Mouse (Mus musculus) CD4-positive helper T cell, adult 2 months (primary cell): ENCODE measurements at regions not wholly inside any gene's neighbourhood (a gene's known extent, or its start where the extent isn't known, plus 50 kb on each side); places are given as distances from the start of the nearest gene placed in this dataset.

Experiments
- DNase-seq: peaks from one replicate; pipeline ENCODE4 v3.0.0-alpha.2; 2012; ENCODE audit warnings: low read depth, missing footprints, low spot score

DNA sequence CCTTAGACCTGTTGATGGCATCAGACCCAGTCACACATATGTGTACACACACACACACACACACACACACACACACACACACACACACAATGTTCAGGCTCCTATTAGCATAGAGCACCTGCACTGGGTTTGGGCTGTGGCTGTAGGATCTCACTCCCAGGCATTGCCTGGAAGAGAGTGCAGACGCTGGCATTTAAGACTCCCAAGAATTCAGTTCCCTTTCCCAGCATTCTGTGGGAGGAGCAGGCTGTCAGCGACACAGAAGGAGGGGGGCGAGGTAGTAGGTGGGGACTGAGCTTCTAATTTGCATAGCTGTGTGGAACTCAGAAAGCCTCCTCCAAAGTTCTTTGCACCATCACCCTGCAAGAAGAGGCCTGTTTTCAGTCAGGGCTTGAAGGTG is 374.2 kb upstream of the Fam49b start:
- DNase-seq, result no peak

GRCm38 (mm10) chr15:64434908-64435307 is 374.6 kb upstream of the Fam49b start:
- no peak for DNase-seq

GRCm38 (mm10) chr15:64445076-64445475 is 372.4 kb upstream of the Gm21798 start:
- no peak for DNase-seq

DNA sequence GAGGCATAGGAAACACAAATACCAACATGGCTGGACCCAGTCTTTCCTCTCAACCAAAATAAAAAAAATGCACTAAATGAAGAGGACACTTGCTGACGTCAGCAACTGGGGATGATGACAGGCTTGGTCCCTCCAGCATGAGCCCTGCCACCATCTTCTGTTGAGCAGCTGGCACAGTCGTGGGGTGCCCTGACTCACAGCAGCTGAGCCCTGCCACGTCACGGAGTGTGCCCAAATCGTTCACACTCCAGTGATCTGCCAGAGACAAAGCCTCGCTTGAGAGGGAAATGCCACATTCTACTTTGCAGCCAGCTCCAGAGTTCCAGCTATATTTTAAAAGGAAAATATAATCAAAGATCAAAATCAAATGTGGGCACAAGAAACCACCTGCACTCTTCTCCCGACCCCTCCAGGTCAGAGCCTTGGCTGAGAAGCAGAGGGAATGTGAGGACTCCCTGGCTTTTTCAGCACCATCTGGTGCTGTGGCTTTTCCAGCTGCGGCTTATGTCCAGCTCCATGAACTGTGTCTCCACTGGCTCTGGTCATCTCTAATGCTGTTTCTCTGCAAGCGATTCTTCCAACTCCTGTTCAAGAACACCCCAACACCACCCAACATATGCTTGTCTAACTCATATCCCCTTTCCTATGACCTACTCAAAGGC is 371.0 kb upstream of the Gm21798 start:
- DNase-seq, result no peak

DNA sequence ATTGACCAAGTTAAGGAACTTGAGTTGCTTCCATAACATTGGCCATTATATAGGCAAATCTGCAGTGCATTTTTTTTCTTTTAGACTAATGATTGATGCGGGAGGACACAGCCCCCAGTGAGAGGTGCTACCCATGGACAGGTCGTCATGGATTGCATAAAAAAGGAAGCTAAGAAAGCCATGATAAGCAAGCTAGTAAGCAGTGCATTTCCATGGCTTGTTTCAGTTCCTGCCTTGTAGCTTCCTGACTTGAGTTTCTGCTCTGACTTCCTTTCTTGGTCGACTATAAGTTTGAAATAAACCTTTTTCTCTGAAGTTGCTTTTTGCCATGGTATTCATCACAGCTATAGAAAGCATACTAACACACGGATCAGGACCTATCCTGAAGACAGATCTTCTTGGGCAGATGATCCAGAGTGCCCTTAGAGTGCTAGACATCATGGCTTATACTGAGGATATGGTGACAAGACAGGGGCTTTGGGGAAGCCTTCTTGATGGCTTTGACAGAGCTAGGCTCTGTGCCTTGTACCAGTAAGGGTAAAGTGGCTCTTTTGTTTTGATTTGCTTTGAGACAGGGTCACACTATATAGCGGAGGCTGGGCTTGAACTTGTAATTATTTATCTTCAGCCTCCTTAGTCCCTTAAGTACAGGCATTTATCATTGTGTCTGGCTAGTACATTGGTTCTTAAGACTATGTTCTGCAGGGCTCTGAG is 370.1 kb upstream of the Gm21798 start:
- no peak for DNase-seq

DNA sequence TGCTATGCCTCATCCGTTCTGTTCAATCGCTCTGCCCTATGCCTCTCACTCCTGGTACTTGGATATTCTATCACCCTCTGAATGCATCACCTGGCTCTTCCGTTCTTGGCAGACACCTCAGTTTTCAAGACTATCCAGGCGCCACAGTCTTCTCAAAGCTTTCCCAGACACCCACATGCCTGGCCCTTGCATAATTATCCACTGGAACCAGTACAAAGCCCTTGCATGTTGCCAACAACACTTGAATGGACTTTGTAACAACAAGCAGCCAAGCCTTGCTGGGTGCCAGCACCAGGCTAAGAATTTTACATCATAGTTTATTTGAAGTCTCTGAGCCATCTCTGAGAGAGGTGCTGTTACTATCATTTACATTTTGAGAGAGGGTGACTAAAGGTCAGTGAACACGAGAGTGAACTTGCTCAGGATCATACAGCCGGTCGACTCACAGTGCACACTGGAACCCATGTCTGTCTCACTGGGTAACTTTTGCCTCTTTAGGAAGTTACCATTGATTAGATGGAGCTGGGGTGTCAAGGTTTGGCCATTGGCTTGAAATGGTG is 368.8 kb upstream of the Gm21798 start:
- DNase-seq, result no peak

DNA sequence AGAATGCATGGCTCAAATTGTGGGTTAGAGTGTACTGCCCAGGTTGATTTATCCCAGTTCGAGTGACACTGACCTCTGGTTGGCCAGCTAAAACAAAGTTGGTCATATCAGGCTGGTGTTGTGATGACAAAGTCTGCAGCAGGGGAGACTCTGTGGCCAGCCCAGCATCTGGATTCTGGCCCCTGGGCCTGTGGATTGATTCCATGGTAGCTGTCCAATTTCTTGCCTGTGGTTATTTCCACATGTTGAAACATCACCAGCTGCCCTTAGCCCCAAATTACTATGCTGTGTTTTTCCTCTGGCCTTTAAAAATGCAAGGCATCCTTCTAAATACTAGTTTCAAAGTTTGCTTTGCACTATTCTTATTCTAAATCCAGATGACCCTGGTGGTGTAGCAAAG is 346.8 kb upstream of the Gm21798 start:
- DNase-seq, result no peak

DNA sequence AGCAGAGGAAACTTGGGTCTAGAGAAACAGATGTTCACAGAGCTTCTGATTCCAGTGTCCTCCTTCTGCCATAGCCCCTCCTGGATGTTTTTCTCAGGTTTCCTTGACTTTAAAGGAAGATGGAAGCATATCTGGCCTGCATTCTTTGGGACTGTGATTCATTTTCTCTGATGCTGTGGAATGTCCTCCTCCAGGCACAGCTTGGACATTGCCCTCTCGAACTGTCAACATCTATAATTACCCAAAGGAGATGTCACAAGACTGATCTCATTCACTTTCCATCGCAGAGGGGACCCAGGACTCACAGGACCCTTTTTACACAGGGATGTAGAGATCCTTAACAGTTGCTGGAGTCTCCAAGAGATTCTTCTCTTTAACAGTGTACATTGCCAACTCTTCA is 345.9 kb upstream of the Gm21798 start:
- no peak for DNase-seq

DNA sequence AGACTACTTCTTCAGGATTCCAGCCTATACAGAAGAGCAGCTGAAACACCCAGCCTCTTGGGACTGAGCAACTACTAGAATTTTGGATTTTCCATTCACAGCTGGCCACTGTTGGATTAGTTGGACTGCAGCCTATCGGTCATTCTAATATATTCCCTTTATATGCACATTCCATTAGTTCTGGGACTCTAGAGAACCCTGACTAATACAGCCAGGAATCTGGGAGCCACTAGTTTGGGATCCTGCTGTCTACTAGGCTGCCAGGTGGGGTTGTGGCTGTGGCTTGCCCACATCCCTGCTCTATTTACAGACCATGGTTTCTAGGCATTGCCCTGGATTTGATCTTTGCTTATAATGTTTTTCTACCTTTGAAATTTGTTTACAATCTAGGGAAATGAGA is 343.3 kb upstream of the Gm21798 start:
- no peak for DNase-seq

- DNase-seq, result no peak
Observed at GRCm38 (mm10) chr15:64477131-64477530, 340.4 kb upstream of the Gm21798 start.

DNA sequence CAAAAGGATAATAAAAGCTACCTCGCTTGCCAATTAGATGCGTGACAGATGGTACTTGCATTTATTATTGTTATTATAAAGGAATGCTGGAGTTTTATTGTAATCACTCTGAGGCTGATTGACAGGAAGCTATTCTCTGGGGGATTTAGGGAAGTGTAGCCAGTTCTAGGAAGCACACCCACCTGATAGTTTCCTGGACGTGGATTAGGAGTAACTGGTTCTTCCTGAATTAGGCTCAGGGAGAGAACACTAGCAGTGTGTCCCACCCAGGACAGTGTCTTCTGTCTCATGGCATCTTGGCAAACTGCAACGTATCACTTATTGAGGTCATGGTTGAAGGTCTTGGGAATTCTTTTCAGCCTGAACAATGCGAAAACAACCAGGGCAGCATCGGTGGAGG is 336.9 kb upstream of the Gm21798 start:
- no peak for DNase-seq

GRCm38 (mm10) chr15:64481226-64481625 is 336.3 kb upstream of the Gm21798 start:
- DNase-seq, result no peak

- no peak for DNase-seq
Observed at GRCm38 (mm10) chr15:64482960-64483359, 334.5 kb upstream of the Gm21798 start.

- DNase-seq, result no peak
Observed at GRCm38 (mm10) chr15:64487801-64488200, 329.7 kb upstream of the Gm21798 start.

GRCm38 (mm10) chr15:64500783-64501182 is 316.7 kb upstream of the Gm21798 start:
- DNase-seq, result no peak

DNA sequence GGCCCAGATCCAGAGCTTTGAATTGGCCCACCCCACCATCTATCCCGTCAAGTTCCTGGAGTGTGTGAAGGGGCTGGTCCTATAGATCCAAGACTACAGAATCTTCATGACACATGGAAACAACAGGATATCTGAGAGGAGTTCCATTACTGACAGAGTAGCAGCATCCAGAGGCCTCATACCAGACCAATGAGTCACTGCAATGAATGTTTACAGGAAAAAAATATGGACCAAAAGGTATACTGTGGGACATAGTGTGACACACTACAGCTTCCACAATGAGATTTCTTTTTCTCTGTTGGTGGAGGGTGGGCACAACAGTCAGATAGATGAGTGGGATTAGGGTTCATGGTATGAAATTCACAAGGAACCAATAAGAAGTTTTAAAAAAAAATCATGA is 316.0 kb upstream of the Gm21798 start:
- DNase-seq, result no peak

DNA sequence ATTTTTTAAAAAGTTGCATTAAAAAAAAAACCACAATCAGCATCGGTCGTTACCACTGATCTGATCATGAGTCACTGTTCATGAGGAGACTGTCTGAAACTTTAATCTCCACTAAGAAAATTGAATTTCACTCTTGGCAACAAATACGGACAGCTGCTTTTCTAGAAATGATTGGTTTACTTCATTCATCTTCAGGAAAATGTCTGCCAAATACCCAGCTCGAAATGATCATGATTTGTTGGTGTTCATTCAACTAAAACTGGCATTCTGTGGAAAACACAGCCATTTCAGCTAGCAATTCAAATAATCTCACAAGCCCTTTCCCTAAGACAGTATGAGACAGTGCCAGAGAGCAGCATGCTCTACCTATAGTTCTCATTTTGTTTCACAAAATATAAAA is 312.7 kb upstream of the Gm21798 start:
- no peak for DNase-seq

- DNase-seq, result no peak
Observed at GRCm38 (mm10) chr15:64510649-64511048, 306.8 kb upstream of the Gm21798 start.

- no peak for DNase-seq
Observed at GRCm38 (mm10) chr15:64511176-64511575, 306.3 kb upstream of the Gm21798 start.

DNA sequence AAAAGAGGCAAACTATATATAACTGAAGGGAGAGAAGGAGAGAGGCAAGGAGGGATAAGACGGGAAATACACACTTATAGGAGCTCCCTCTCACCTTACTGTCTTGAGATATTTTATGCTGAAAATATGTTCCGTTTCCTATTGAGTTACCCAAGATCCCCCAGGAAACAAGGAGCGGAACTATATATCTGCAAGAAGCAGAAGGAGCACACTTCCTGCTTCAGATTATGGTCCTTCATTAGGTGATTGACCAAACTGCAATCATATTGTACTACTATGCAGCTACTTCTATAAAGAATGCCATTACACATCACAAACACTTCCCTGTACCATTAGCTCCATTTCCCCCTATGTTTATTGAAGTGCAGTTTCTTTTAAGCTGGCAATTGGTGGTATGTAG is 304.9 kb upstream of the Gm21798 start:
- DNase-seq, result no peak

DNA sequence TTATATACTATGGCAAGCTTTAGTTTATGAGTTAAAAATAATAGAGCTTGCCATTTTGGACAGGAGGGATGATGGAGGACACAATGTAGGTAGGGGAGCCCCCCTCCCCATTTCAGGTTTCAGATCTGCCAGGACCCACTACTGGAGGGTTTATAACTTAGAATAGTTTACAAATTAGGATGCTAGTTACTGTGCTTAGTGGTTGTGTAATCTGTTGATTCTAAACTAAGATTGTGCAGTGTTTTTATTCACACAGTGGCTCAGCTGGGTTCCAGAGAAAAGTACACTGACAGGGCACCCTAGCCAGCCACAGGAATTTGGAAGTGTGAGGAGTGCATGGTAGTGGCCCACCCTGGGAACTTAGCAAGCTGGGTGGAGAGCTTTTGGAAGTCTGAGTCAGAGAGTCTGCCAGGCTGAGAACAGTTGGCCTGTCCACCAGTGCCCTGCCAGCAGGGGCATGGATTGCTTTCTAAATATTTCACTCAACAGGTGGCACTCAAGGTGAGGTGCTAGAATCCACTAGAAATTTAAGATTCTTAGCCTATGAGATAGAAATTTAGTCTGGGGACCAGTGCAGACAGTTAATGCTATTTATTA is 303.9 kb upstream of the Gm21798 start:
- DNase-seq, result no peak

DNA sequence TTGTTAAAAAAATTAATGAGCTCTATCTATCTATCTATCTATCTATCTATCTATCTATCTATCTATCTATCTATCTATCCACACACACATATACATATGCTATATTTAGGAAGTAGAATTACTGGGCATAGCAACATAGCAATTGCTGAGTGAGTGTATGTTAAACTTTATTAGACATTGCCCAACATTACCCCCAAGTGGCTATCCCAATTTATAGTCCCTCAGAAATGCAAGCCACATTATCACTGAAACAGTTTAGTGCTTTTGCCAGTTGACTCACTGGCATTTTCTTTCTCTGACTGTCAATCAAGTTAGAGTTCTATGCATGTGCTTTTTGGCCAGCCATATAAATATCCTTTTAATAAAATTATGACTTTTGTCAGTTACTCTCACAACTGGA is 302.3 kb upstream of the Gm21798 start:
- no peak for DNase-seq

DNA sequence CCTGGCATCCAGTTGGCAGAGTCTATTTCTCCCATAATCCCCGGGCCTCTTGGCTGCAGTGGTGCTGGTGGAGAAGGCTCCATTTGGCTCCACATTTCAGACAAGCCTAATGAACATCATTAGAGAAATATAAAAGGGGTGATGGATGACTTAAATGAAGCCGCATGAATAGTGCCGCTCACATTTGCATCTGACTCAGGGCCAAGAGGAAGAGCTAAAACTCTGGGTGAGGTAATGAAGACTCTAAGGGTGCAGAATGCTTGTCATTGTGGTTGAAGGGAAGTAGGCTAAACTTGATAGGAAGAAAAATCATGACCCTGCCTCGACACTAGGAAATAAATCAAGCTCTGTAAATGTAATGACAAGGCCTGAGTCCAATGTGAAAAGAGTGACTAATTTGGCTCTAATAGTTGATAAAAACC is 298.3 kb upstream of the Gm21798 start:
- no peak for DNase-seq
